Mouse (Mus musculus) kidney, embryonic 14.5 days (tissue): ENCODE data around the gene Izumo4. TPM values are rescaled to one million over a fixed set of nuclear protein-coding genes. Genes with fewer than 3 reads are reported as not detected.

Source experiments
- ATAC-seq: fragments of 200-750 bp; cut with Nextera tagmentation; 2 replicates; pipeline ENCODE4 v1.8.0; 2017; ENCODE audit warnings: moderate number of reproducible peaks, mild to moderate bottlenecking, moderate TSS enrichment, moderate library complexity; ENCODE audit not compliant: low FRiP score, low TSS enrichment
- H3K27ac ChIP-seq: fragments of 300-500 bp; sonication (generic); 2 replicates; pipeline ENCODE4 v1.5.1; 2014; ENCODE audit warnings: low read depth, mild to moderate bottlenecking, low read length, moderate library complexity, mixed read lengths
- H3K27me3 ChIP-seq: fragments of 300-500 bp; sonication (generic); 2 replicates; pipeline ENCODE4 v1.6.1; 2014; ENCODE audit warnings: mild to moderate bottlenecking, low read length; ENCODE audit not compliant: control insufficient read depth, insufficient read depth
- H3K36me3 ChIP-seq: fragments of 300-500 bp; sonication (generic); 2 replicates; pipeline ENCODE4 v1.6.1; 2014; ENCODE audit warnings: low read length, mixed read lengths; ENCODE audit not compliant: control insufficient read depth, insufficient read depth
- H3K4me1 ChIP-seq: fragments of 300-500 bp; sonication (generic); 2 replicates; pipeline ENCODE4 v1.6.1; 2014; ENCODE audit warnings: low read length, mixed read lengths; ENCODE audit not compliant: control insufficient read depth, insufficient read depth
- H3K4me2 ChIP-seq: fragments of 300-500 bp; sonication (generic); replicated peaks from 2 replicates; pipeline ENCODE4 v1.6.1; 2014; ENCODE audit warnings: low read depth, mild to moderate bottlenecking, low read length
- H3K4me3 ChIP-seq: fragments of 300-500 bp; sonication (generic); 2 replicates; pipeline ENCODE4 v1.5.1; 2014; ENCODE audit warnings: mild to moderate bottlenecking, low read length
- H3K9ac ChIP-seq: fragments of 300-500 bp; sonication (generic); 2 replicates; pipeline ENCODE4 v1.6.1; 2014; ENCODE audit warnings: low read depth, mild to moderate bottlenecking, low read length, moderate library complexity
- H3K9me3 ChIP-seq: fragments of 300-500 bp; sonication (generic); 2 replicates; pipeline ENCODE4 v1.6.1; 2016; ENCODE audit warnings: low read length; ENCODE audit not compliant: control insufficient read depth
- WGBS: fragments of 180-500 bp; shearing (Covaris S2); extraction: QIAGEN DNeasy Blood & Tissue Kit; methylation state at CpG from one replicate; pipeline ENCODE4 v1.1.7; 2014; 5-methylcytosine and 5-hydroxymethylcytosine counted together
- polyA plus RNA-seq: library from polyadenylated mRNA; unstranded; fragments of >200 nt; fragmentation: Nextera tagmentation; extraction: Ambion mirVana; gene quantifications from 2 replicates; pipeline ENCODE4 v1.2.1, GENCODE M21; 2014

The Izumo4 gene
- polyA plus RNA-seq, 1 experiment from 2014 or later: 8.5 TPM

GRCm38 (mm10) chr10:80700038-80700504 is 1.9 kb upstream of the Izumo4 start:
- ATAC-seq: no peak
- 84% methylated on average over 7 of the region's 7 CpGs for WGBS

DNA sequence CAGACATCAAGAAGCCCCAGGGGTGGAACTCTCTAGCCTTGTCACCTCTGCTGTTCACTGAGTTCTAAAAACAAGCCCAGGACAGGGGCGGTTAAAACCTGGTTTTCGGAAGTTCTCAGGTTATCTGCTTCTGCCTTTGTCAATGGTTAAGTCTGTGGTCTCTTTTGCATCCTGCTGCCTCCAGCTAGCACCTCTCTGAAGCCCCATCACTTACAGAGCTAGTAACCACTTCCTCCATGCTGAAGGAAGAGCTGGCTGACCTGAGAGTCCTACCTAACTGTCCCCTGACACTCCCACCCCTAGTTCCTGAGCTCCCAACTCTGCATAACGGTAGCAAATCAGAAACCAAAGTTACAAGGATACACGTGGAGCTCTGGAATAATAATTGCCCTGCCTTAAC is 1.3 kb upstream of the Izumo4 start:
- H3K9me3 ChIP-seq: no peaks in the 10 kb centered on the region
- H3K4me3 ChIP-seq: peak overlapping the region; percentile 65
- 52% methylated on average over 4 of the region's 4 CpGs for WGBS
- peak overlapping the region; percentile 65 for H3K4me2 ChIP-seq
- H3K27ac ChIP-seq: no peak overlapping the region
- peak overlapping the region; percentile 63; the same call in 1 of the 2 replicates for H3K9ac ChIP-seq
- 0 out of 2 replicates have a peak, but pooled peaks cover under 1% of the 10 kb centered on the region for H3K36me3 ChIP-seq
- H3K27me3 ChIP-seq: no peaks in the 10 kb centered on the region
- no peak for ATAC-seq
- peaks cover 25% of the 10 kb centered on the region for H3K4me1 ChIP-seq

More at GRCm38 (mm10) chr10:80700038-80700504, 1.9 kb upstream of the Izumo4 start:
- Histone ChIP-seq H3K27ac (no peak overlapping the region), H3K36me3 (no peaks in the 10 kb centered on the region), H3K4me3 (no peak overlapping the region), H3K9me3 (no peaks in the 10 kb centered on the region), H3K4me2 (peak overlapping the region; percentile 65; the same call in 1 of the 2 replicates), H3K27me3 (no peaks in the 10 kb centered on the region), H3K4me1 (peaks cover 28% of the 10 kb centered on the region), H3K9ac (no peak overlapping the region; the same call in 1 of the 2 replicates)

DNA sequence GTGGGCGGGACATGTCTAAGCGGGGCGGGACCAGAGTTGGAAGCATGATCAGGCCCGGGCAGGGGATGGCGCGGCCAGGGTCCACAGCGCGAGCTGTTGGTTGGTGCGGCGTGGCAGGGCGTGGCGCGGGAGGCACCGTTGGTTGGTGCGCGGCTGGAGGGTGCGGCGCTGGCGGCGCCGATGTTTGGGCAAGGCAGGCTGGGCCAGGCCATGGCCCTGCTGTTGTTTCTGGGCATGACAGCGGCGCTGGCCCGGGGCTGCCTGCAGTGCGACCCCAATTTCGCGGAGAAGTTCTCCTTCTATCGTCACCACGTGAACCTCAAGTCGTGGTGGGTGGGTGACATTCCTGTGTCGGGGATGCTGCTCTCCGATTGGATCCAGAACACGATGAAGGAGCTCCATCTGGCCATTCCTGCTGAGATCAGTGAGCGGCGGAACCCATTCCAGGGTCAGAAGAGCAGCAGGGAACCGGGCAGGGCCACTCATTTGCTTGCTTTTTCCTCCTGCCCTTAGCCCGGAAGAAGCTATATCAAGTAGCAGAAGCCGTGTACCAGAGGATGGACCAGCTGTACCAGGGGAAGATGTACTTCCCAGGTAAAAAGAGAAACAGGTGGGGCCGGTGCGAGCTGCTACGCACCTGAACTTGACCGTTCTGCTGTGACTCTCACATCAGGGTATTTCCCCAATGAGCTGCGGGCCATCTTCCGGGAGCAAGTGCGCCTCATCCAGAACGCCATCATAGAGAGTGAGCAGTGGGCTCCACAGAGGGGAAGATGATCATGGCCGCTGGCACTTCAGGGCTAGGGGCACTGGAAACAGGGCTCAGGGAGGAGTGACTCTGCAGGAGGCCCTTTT is 779 bp downstream of the Izumo4 start:
- Histone ChIP-seq H3K27ac (peak overlapping the region; percentile 69), H3K4me1 (peaks cover 21% of the 10 kb centered on the region), H3K36me3 (peaks cover 19% of the 10 kb centered on the region), H3K27me3 (no peaks in the 10 kb centered on the region), H3K9me3 (no peaks in the 10 kb centered on the region), H3K4me2 (peak overlapping the region; percentile 90), H3K4me3 (peak overlapping the region; percentile 65), H3K9ac (peak overlapping the region; percentile 66)
- WGBS: 2% methylated on average over 47 of the region's 47 CpGs
- peak; percentile 87 for ATAC-seq

DNA sequence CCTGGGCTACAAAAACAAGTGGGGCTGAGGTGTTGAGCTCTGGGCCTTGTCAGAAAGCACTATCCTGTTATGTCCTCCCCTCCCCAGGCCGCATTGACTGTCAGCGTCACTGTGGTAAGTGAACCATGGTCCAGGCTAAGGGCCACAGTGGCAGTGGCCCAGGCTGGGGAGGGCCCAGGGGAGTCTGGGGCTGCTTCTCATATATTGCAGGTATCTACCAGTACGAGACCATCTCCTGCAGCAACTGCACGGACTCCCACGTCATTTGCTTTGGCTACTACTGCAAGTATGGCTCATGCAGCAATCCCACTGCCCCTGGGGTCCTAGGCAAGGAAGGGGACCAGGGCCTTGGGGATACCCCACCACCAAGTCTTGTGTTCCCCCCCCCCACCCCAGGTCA is 1.7 kb downstream of the Izumo4 start:
- Histone ChIP-seq H3K9ac (no peak overlapping the region; the same call in 1 of the 2 replicates), H3K4me2 (peak overlapping the region; percentile 90; the same call in 1 of the 2 replicates), H3K4me3 (no peak overlapping the region; the same call in 1 of the 2 replicates), H3K4me1 (peaks cover 21% of the 10 kb centered on the region), H3K9me3 (no peaks in the 10 kb centered on the region), H3K27me3 (no peaks in the 10 kb centered on the region), H3K36me3 (peaks cover 28% of the 10 kb centered on the region), H3K27ac (no peak overlapping the region)
- ATAC-seq: no peak
- 82% methylated on average over 5 of the region's 5 CpGs for WGBS

DNA sequence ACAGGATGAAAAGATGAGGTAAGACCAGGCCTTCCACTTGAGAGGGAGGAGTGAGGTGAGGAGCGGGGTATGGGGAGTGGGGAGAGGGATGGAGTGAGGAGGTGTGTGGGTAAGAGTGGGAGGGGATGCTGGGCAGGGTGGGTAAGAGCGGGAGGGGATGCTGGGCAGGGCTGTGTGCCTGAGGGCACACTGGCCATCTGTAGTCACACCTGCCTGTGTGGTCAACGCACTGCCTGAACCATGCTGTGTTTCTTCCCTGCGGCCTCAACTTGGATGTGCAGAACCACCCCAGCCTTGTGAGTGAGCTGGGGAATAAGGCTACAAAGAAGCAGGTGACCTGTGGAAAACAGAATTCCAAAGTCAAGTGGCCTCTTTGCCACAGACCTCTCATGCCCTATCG is 2.4 kb downstream of the Izumo4 start:
- no peaks in the 10 kb centered on the region for H3K9me3 ChIP-seq
- no peak overlapping the region for H3K27ac ChIP-seq
- ATAC-seq: no peak
- peaks cover 36% of the 10 kb centered on the region for H3K36me3 ChIP-seq
- no peak overlapping the region for H3K4me3 ChIP-seq
- no peak overlapping the region for H3K4me2 ChIP-seq
- H3K4me1 ChIP-seq: peaks cover 21% of the 10 kb centered on the region
- no peak overlapping the region for H3K9ac ChIP-seq
- no peaks in the 10 kb centered on the region for H3K27me3 ChIP-seq
- 85% methylated on average over 5 of the region's 5 CpGs for WGBS

- no peak for ATAC-seq
- Histone ChIP-seq H3K4me2 (no peak overlapping the region), H3K9me3 (no peaks in the 10 kb centered on the region), H3K27ac (no peak overlapping the region), H3K36me3 (peaks cover 42% of the 10 kb centered on the region), H3K4me1 (peaks cover 20% of the 10 kb centered on the region), H3K4me3 (no peak overlapping the region), H3K27me3 (no peaks in the 10 kb centered on the region), H3K9ac (no peak overlapping the region)
- WGBS: 68% methylated on average over 3 of the region's 3 CpGs
These were observed 3.0 kb downstream of the Izumo4 start for GRCm38 (mm10) chr10:80705033-80705432.

GRCm38 (mm10) chr10:80705479-80705878 is 3.5 kb downstream of the Izumo4 start:
- H3K4me2 ChIP-seq: no peak overlapping the region
- ATAC-seq: no peak
- peaks cover 46% of the 10 kb centered on the region for H3K36me3 ChIP-seq
- H3K4me3 ChIP-seq: no peak overlapping the region
- no peaks in the 10 kb centered on the region for H3K9me3 ChIP-seq
- 83% methylated on average over 3 of the region's 3 CpGs for WGBS
- peaks cover 15% of the 10 kb centered on the region for H3K4me1 ChIP-seq
- H3K27me3 ChIP-seq: no peaks in the 10 kb centered on the region
- H3K27ac ChIP-seq: no peak overlapping the region
- H3K9ac ChIP-seq: no peak overlapping the region

- H3K27ac ChIP-seq: no peak overlapping the region
- 87% methylated on average over 3 of the region's 3 CpGs for WGBS
- ATAC-seq: no peak
These were observed 8.8 kb downstream of the Izumo4 start for GRCm38 (mm10) chr10:80710834-80711233.

GRCm38 (mm10) chr10:80717281-80717680 is 15.3 kb downstream of the Izumo4 start:
- 95% methylated on average over 1 of the region's 1 CpGs for WGBS
- no peaks in the 10 kb centered on the region for H3K27me3 ChIP-seq

More at GRCm38 (mm10) chr10:80710834-80711233, 8.8 kb downstream of the Izumo4 start:
- Histone ChIP-seq H3K36me3 (peaks cover 98% of the 10 kb centered on the region), H3K27me3 (no peaks in the 10 kb centered on the region), H3K4me3 (no peak overlapping the region), H3K4me2 (no peak overlapping the region), H3K4me1 (no peaks in the 10 kb centered on the region), H3K9ac (no peak overlapping the region), H3K9me3 (no peaks in the 10 kb centered on the region)

More at GRCm38 (mm10) chr10:80717281-80717680, 15.3 kb downstream of the Izumo4 start:
- H3K4me2 ChIP-seq: no peak overlapping the region
- no peaks in the 10 kb centered on the region for H3K4me1 ChIP-seq
- no peak overlapping the region for H3K4me3 ChIP-seq
- no peak overlapping the region for H3K9ac ChIP-seq
- H3K27ac ChIP-seq: no peak overlapping the region
- H3K9me3 ChIP-seq: no peaks in the 10 kb centered on the region
- peaks cover 97% of the 10 kb centered on the region for H3K36me3 ChIP-seq
- no peak for ATAC-seq
